Mouse (Mus musculus) liver, adult 2 months (tissue): ENCODE measurements around the gene Magee1. TPM values are rescaled to one million over a fixed set of nuclear protein-coding genes. Genes with fewer than 3 reads are reported as not detected.

Experiments used
- DNase-seq: peaks from one replicate; pipeline ENCODE4 v3.0.0-alpha.2; 2011; ENCODE audit warnings: low read depth, low spot score; ENCODE audit errors: extremely low read depth
- H3K27ac ChIP-seq: fragments of 200-500 bp; replicated peaks from 2 replicates; pipeline ENCODE4 v1.5.1; 2012; ENCODE audit warnings: low read depth, mild to moderate bottlenecking, control low read depth, inconsistent platforms, low read length; ENCODE audit not compliant: insufficient read depth
- H3K27me3 ChIP-seq: fragments of 200-500 bp; 2 replicates; pipeline ENCODE4 v1.6.1; 2012; ENCODE audit warnings: mild to moderate bottlenecking, moderate library complexity, low read length, inconsistent platforms; ENCODE audit not compliant: control insufficient read depth, insufficient read depth
- H3K36me3 ChIP-seq: fragments of 200-500 bp; 2 replicates; pipeline ENCODE4 v1.6.1; 2012; ENCODE audit warnings: low read length, inconsistent platforms; ENCODE audit not compliant: control insufficient read depth, insufficient read depth
- H3K4me1 ChIP-seq: fragments of 200-500 bp; 2 replicates; pipeline ENCODE4 v1.6.1; 2011; ENCODE audit warnings: low read length; ENCODE audit not compliant: control insufficient read depth, insufficient read depth
- H3K4me3 ChIP-seq: fragments of 200-500 bp; 2 replicates; pipeline ENCODE4 v1.5.1; 2011; ENCODE audit warnings: low read depth, mild to moderate bottlenecking, control low read depth, low read length, moderate library complexity; ENCODE audit not compliant: insufficient read depth
- H3K79me2 ChIP-seq: fragments of 200-500 bp; 2 replicates; pipeline ENCODE4 v1.6.1; 2012; ENCODE audit warnings: inconsistent platforms, mild to moderate bottlenecking, low read length, moderate library complexity; ENCODE audit not compliant: control insufficient read depth, insufficient read depth
- H3K9ac ChIP-seq: fragments of 200-500 bp; 2 replicates; pipeline ENCODE4 v1.6.1; 2012; ENCODE audit warnings: low read depth, mild to moderate bottlenecking, control low read depth, inconsistent platforms, low read length
- CTCF ChIP-seq: fragments of 200-500 bp; IDR thresholded peaks from 2 replicates; pipeline ENCODE4 v1.5.1; 2011; ENCODE audit warnings: low read depth, low read length, control low read depth
- POLR2A ChIP-seq: fragments of 200-500 bp; IDR thresholded peaks from 2 replicates; pipeline ENCODE4 v1.6.1; 2011; ENCODE audit warnings: low read length, control low read depth; ENCODE audit not compliant: insufficient read depth; ENCODE audit errors: extremely low read depth
- WGBS: fragments of 180-500 bp; shearing (Covaris S2); methylation state at CpG from one replicate; pipeline ENCODE4 v1.1.7; 2018; 5-methylcytosine and 5-hydroxymethylcytosine counted together
- polyA plus RNA-seq: library from polyadenylated mRNA; depleted of rRNA; stranded (reverse); fragments of >200 nt; gene quantifications from 2 replicates; pipeline ENCODE4 v1.2.3, GENCODE M21; 2012; rRNA removed
- total RNA-seq: library from RNA; depleted of rRNA; stranded (reverse); fragments of >200 nt; gene quantifications from 2 replicates; pipeline ENCODE4 v1.2.3, GENCODE M21; 2014; rRNA removed

Magee1 gene
- total and polyA plus RNA-seq, 2 experiments, result 0.92 to 2.3 TPM

DNA sequence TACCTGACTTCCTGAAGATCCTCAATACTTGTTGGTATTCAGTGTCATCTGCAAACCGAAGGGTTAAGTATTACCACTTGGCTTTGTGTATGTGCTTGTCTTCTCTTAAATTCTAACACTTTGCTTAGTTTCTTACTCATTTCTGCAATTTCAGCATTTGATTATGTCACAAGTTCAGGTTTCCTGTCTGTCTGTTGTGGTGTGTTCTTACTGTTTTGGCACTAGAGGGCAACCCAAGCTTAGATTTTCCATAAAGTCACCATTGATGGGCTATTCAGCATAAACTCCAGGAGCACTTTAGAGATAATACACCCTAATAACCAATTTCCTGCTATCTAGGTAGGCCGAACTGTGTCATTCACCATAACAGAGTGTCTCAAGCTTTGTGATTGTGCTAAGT lies 47.0 kb downstream of the Magee1 start:
- Histone ChIP-seq H3K4me1 (no peaks in the 10 kb centered on the region), H3K79me2 (no peaks in the 10 kb centered on the region), H3K27me3 (no peaks in the 10 kb centered on the region), H3K36me3 (no peaks in the 10 kb centered on the region), H3K9ac (no peak overlapping the region), H3K27ac (no peak overlapping the region), H3K4me3 (no peak overlapping the region)
- DNase-seq, result peak; percentile 7
- TF ChIP-seq POLR2A (no peak), CTCF (no peak)
- 62% methylated on average over 2 of the region's 2 CpGs for WGBS

Other genes starting within 250 kb of the Magee1 start
- 10.3 and 12.8 TPM in 2 replicates for gene Pbdc1, start 40.6 kb upstream of the Magee1 start, total RNA-seq
- 6.0 and 6.6 TPM in 2 replicates for gene Pbdc1, start 40.6 kb upstream of the Magee1 start, polyA plus RNA-seq